8 mouse cellular contexts compared by ENCODE assay signal in the genomic region with DNA sequence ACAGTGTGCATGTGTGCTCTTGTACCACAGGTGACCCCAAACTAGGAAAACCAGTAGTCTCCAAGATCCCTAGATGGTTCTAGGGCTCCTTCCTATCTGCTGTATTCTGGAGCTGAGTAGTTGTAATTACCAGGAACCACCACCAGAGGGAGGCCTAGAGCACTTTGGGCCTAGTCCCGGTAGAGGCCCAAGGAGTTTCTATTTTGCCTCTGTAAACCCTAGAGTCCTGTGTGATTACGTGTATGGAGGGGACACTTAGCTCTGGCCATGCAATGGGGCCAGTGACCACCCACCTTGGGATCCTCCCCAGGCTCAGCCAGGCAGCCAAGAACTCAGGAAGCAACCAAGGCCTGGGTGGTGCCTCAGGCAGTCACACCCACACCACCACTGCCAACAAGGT. TPM values are rescaled to one million over a fixed set of nuclear protein-coding genes. Genes with fewer than 3 reads are reported as not detected.
A peak's percentile ranks its signal among the peaks of the same experiment; 100 is the strongest.
DNase-seq lines count a peak whose midpoint lies in the region; ATAC-seq and TF ChIP-seq lines count a peak whose summit lies in the region.

No protein-coding gene starts in this region.

- H3K4me3 ChIP-seq in intestine, embryonic 14.5 days (ENCODE audit: low read depth, low read length): no peak overlapping the region
- no peak overlapping the region for H3K4me3 ChIP-seq in limb, embryonic 14.5 days (replicated peaks; ENCODE audit: low read length)
- no peak overlapping the region for H3K4me3 ChIP-seq in midbrain, embryonic 15.5 days

- peaks cover 56% of the 10 kb centered on the region for H3K36me3 ChIP-seq in intestine, embryonic 14.5 days (ENCODE audit: control insufficient read depth, insufficient read depth, low read length)
- H3K36me3 ChIP-seq in limb, embryonic 14.5 days (ENCODE audit: control insufficient read depth, insufficient read depth, low read length): peaks cover 57% of the 10 kb centered on the region
- H3K36me3 ChIP-seq in midbrain, embryonic 15.5 days (replicated peaks): no peaks in the 10 kb centered on the region

- TF ChIP-seq POLR2A in limb, embryonic 14.5 days (IDR thresholded peaks at IDR 0.05; ENCODE audit: borderline replicate concordance, extremely low read depth, insufficient read depth, insufficient read length): no peak

- ATAC-seq in intestine, embryonic 14.5 days (replicated peaks; ENCODE audit: low FRiP score, low TSS enrichment, low read depth): no peak
- peak; percentile 27; the same call in 1 of the 2 replicates for ATAC-seq in limb, embryonic 14.5 days (ENCODE audit: low FRiP score, low read depth)
- ATAC-seq in midbrain, embryonic 15.5 days (replicated peaks): 0 out of 2 replicates have a peak, but pooled peaks have one; percentile 10

- peaks cover 24% of the 10 kb centered on the region for H3K4me1 ChIP-seq in intestine, embryonic 14.5 days (replicated peaks; ENCODE audit: control insufficient read depth, insufficient read depth, low read length)
- peaks cover 22% of the 10 kb centered on the region for H3K4me1 ChIP-seq in limb, embryonic 14.5 days (ENCODE audit: control insufficient read depth, insufficient read depth, low read length)
- H3K4me1 ChIP-seq in midbrain, embryonic 15.5 days: peaks cover 18% of the 10 kb centered on the region

- WGBS in intestine, embryonic 14.5 days: 8% methylated on average over 2 of the region's 2 CpGs
- 10% methylated on average over 2 of the region's 2 CpGs for WGBS in limb, embryonic 14.5 days
- 5% methylated on average over 2 of the region's 2 CpGs for WGBS in midbrain, embryonic 15.5 days

- H3K27me3 ChIP-seq in intestine, embryonic 14.5 days (replicated peaks; ENCODE audit: control insufficient read depth, insufficient read depth, low read length): no peaks in the 10 kb centered on the region
- H3K27me3 ChIP-seq in limb, embryonic 14.5 days (ENCODE audit: control insufficient read depth, insufficient read depth, low read length): no peaks in the 10 kb centered on the region
- H3K27me3 ChIP-seq in midbrain, embryonic 15.5 days (replicated peaks): peaks cover 27% of the 10 kb centered on the region

- peak; percentile 77 to 91 for DNase-seq in left cerebral cortex, adult 18-20 months (ENCODE audit: low spot score in 2 of 2)
- no peak for DNase-seq in left cerebral cortex, adult 8-10 months (ENCODE audit: low spot score in 2 of 2)
- DNase-seq in cerebellum, postnatal 14 days: peak; percentile 93 to 95
- peak; percentile 84 for DNase-seq in gastrocnemius, adult 18-20 months (ENCODE audit: low spot score)
- DNase-seq in intestine, embryonic 14.5 days (ENCODE audit: low spot score): peak; percentile 92
- peak; percentile 87 for DNase-seq in limb, embryonic 14.5 days (ENCODE audit: low spot score)
- peak; percentile 64 to 72 for DNase-seq in spleen, postnatal 36 days (ENCODE audit: low spot score in 2 of 2)

- H3K4me2 ChIP-seq in intestine, embryonic 14.5 days (ENCODE audit: low read length): no peak overlapping the region
- H3K4me2 ChIP-seq in limb, embryonic 14.5 days (replicated peaks; ENCODE audit: low read depth, low read length, severe bottlenecking): no peak overlapping the region
- H3K4me2 ChIP-seq in midbrain, embryonic 15.5 days: no peak overlapping the region

- H3K27ac ChIP-seq in intestine, embryonic 14.5 days (ENCODE audit: low read depth): no peak overlapping the region
- H3K27ac ChIP-seq in limb, embryonic 14.5 days (replicated peaks; ENCODE audit: low read depth, low read length): no peak overlapping the region
- H3K27ac ChIP-seq in midbrain, embryonic 15.5 days: no peak overlapping the region

- H3K9me3 ChIP-seq in intestine, embryonic 14.5 days (ENCODE audit: control insufficient read depth, low read length): no peaks in the 10 kb centered on the region
- no peaks in the 10 kb centered on the region for H3K9me3 ChIP-seq in limb, embryonic 14.5 days (ENCODE audit: control insufficient read depth, low read length)
- H3K9me3 ChIP-seq in midbrain, embryonic 15.5 days: no peaks in the 10 kb centered on the region

- no peak overlapping the region for H3K9ac ChIP-seq in intestine, embryonic 14.5 days (ENCODE audit: low read length)
- H3K9ac ChIP-seq in limb, embryonic 14.5 days (ENCODE audit: low read depth, low read length, severe bottlenecking): no peak overlapping the region
- no peak overlapping the region for H3K9ac ChIP-seq in midbrain, embryonic 15.5 days

RNA-seq across cellular contexts. Expression of a gene that starts 3.7 kb away (rescaled TPM):
- 10 to 100 TPM; 33.8 to 39.9 TPM for total RNA-seq in left cerebral cortex, adult 18-20 months (2021)
- total RNA-seq in left cerebral cortex, adult 8-10 months (2022): 10 to 100 TPM; 26.2 to 38.6 (median 32.2) TPM
- 1 to 10 TPM; 1.0 to 1.9 TPM for total RNA-seq in gastrocnemius, adult 18-20 months (2021)
- polyA plus RNA-seq in intestine, embryonic 14.5 days (2014; fragmentation: Nextera tagmentation; extraction: Ambion mirVana): 30.2 and 35.5 TPM in 2 replicates
- polyA plus RNA-seq in limb, embryonic 14.5 days (2012; rRNA removed): 127 and 202 TPM in 2 replicates
- 51.7 and 54.9 TPM in 2 replicates for polyA plus RNA-seq in limb, embryonic 14.5 days (2014; fragmentation: Nextera tagmentation; extraction: Ambion mirVana)
- 3.6 and 4.2 TPM in 2 replicates for polyA plus RNA-seq in midbrain, embryonic 15.5 days (2015; fragmentation: Nextera tagmentation; extraction: Ambion mirVana)

RNA-seq across cellular contexts. Expression of a gene that starts 3.8 kb away (rescaled TPM):
- total RNA-seq in left cerebral cortex, adult 18-20 months (2021): under 1 TPM in 1 of 2 experiments, not detected in 1; 0.52 TPM
- total RNA-seq in left cerebral cortex, adult 8-10 months (2022): under 1 TPM in 2 of 4 experiments, not detected in 2; 0.36 to 0.46 TPM
- not detected for total RNA-seq in gastrocnemius, adult 18-20 months (2021)
- polyA plus RNA-seq in intestine, embryonic 14.5 days (2014; fragmentation: Nextera tagmentation; extraction: Ambion mirVana): 0.62 and 0.86 TPM in 2 replicates
- 0.19 and 0.20 TPM in 2 replicates for polyA plus RNA-seq in limb, embryonic 14.5 days (2012; rRNA removed)
- 0.92 and 1.5 TPM in 2 replicates for polyA plus RNA-seq in limb, embryonic 14.5 days (2014; fragmentation: Nextera tagmentation; extraction: Ambion mirVana)
- not detected in 2 replicates for polyA plus RNA-seq in midbrain, embryonic 15.5 days (2015; fragmentation: Nextera tagmentation; extraction: Ambion mirVana)

RNA-seq across cellular contexts. Expression of a gene that starts 10.5 kb away (rescaled TPM):
- 100 to 1,000 TPM; 178 to 191 TPM for total RNA-seq in left cerebral cortex, adult 18-20 months (2021)
- 100 to 1,000 TPM; 157 to 176 (median 166) TPM for total RNA-seq in left cerebral cortex, adult 8-10 months (2022)
- total RNA-seq in gastrocnemius, adult 18-20 months (2021): 1 to 10 TPM; 1.3 to 1.9 TPM
- polyA plus RNA-seq in intestine, embryonic 14.5 days (2014; fragmentation: Nextera tagmentation; extraction: Ambion mirVana): 16.3 and 17.5 TPM in 2 replicates
- polyA plus RNA-seq in limb, embryonic 14.5 days (2012; rRNA removed): 32.5 and 44.4 TPM in 2 replicates
- 20.8 and 21.7 TPM in 2 replicates for polyA plus RNA-seq in limb, embryonic 14.5 days (2014; fragmentation: Nextera tagmentation; extraction: Ambion mirVana)
- polyA plus RNA-seq in midbrain, embryonic 15.5 days (2015; fragmentation: Nextera tagmentation; extraction: Ambion mirVana): 112 and 125 TPM in 2 replicates

RNA-seq across cellular contexts. Expression of a gene that starts 23.3 kb away (rescaled TPM):
- total RNA-seq in left cerebral cortex, adult 18-20 months (2021): 10 to 100 TPM; 26.4 to 26.8 TPM
- 10 to 100 TPM; 19.2 to 31.4 (median 26.5) TPM for total RNA-seq in left cerebral cortex, adult 8-10 months (2022)
- total RNA-seq in gastrocnemius, adult 18-20 months (2021): 100 to 1,000 TPM; 229 to 364 TPM
- polyA plus RNA-seq in intestine, embryonic 14.5 days (2014; fragmentation: Nextera tagmentation; extraction: Ambion mirVana): 1,194 and 1,197 TPM in 2 replicates
- polyA plus RNA-seq in limb, embryonic 14.5 days (2012; rRNA removed): 2,106 and 2,309 TPM in 2 replicates
- polyA plus RNA-seq in limb, embryonic 14.5 days (2014; fragmentation: Nextera tagmentation; extraction: Ambion mirVana): 2,467 and 2,738 TPM in 2 replicates
- polyA plus RNA-seq in midbrain, embryonic 15.5 days (2015; fragmentation: Nextera tagmentation; extraction: Ambion mirVana): 80.4 and 93.5 TPM in 2 replicates

RNA-seq across cellular contexts. Expression of a gene that starts 26.3 kb away (rescaled TPM):
- total RNA-seq in left cerebral cortex, adult 18-20 months (2021): 10 to 100 TPM; 64.6 to 67.2 TPM
- 10 to 100 TPM; 53.5 to 64.7 (median 57.6) TPM for total RNA-seq in left cerebral cortex, adult 8-10 months (2022)
- 10 to 100 TPM; 42.8 to 46.6 TPM for total RNA-seq in gastrocnemius, adult 18-20 months (2021)
- 38.1 and 44.4 TPM in 2 replicates for polyA plus RNA-seq in intestine, embryonic 14.5 days (2014; fragmentation: Nextera tagmentation; extraction: Ambion mirVana)
- polyA plus RNA-seq in limb, embryonic 14.5 days (2012; rRNA removed): 60.6 and 80.6 TPM in 2 replicates
- polyA plus RNA-seq in limb, embryonic 14.5 days (2014; fragmentation: Nextera tagmentation; extraction: Ambion mirVana): 43.6 and 45.0 TPM in 2 replicates
- 50.7 and 50.8 TPM in 2 replicates for polyA plus RNA-seq in midbrain, embryonic 15.5 days (2015; fragmentation: Nextera tagmentation; extraction: Ambion mirVana)

Comparison
In these comparisons a context has a peak if more than half of its experiments do, and no peak if none do; other contexts are left out.
1. DNase-seq: peak in left cerebral cortex, adult 18-20 months (2 of 2), cerebellum, postnatal 14 days (2 of 2), gastrocnemius, adult 18-20 months (single experiment), intestine, embryonic 14.5 days (single experiment), limb, embryonic 14.5 days (single experiment) and spleen, postnatal 36 days (2 of 2); none in left cerebral cortex, adult 8-10 months (0 of 2).
2. RNA of a gene that starts 3.7 kb away (total RNA-seq): 33.8 to 39.9 TPM in left cerebral cortex, adult 18-20 months and 26.2 to 38.6 TPM in left cerebral cortex, adult 8-10 months; 1.0 to 1.9 TPM in gastrocnemius, adult 18-20 months; every median in the first group is over 4 times any median in the second.
3. RNA of a gene that starts 10.5 kb away (total RNA-seq): 178 to 191 TPM in left cerebral cortex, adult 18-20 months and 157 to 176 TPM in left cerebral cortex, adult 8-10 months; 1.3 to 1.9 TPM in gastrocnemius, adult 18-20 months; every median in the first group is over 10 times any median in the second.